Mouse (Mus musculus): ENCODE results near the gene Gapvd1.

- TF ChIP-seq HCFC1 (IDR thresholded peaks at IDR 0.05; ENCODE audit: borderline replicate concordance, insufficient read depth, low read length) (peak; percentile 85), ZNF384 (IDR thresholded peaks at IDR 0.05; ENCODE audit: low read depth, low read length) (no peak)
Measured at GRCm38 (mm10) chr2:34771368-34772226, 16.6 kb upstream of the Gapvd1 start, which contains the start of gene Hspa5.

All from ES-E14 (cell line).